Mouse (Mus musculus) heart, postnatal 36 days (tissue): ENCODE measurements at regions not wholly inside any gene's neighbourhood (a gene's known extent, or its start where the extent isn't known, plus 50 kb on each side); places are given as distances from the start of the nearest gene placed in this dataset.
"Not testable (repeated sequence)": the region's sequence is repeated elsewhere in the genome, so short reads cannot be mapped to it uniquely, and the experiment has no call there.

Source experiments
- DNase-seq, 2 experiments: peaks; one replicate each; pipeline ENCODE4 v3.0.0; 2021 to 2022
- intact Hi-C: fragments of 180-260 bp; cut with DNase I; formaldehyde crosslinking; loops from one replicate; pipeline ENCODE4 v1.15.1; 2025

DNA sequence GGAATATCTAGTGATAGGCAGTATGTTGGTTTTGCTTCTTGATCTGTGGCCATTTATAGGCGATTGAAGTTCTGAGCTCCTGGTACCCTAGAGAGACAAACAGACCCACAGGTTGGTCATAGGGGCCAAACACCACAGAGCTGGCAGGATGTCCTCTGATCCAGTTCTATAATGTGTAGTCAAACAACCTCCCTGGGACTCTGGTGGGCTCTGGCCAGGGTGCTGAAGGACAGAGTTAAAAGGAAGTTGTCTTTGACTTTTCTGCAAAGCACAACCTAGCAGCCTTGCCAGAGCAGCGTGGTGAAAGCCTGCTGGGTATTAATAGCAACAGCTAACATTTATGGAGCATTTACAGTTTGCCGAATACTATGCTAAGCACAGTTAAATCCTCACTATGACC, 337.1 kb downstream of the Fut8 start:
- no peak for DNase-seq
- intact Hi-C loops, result no loop called here

- intact Hi-C loops, result no loop called here
- no peak for DNase-seq
These were observed 350.4 kb downstream of the Fut8 start for GRCm38 (mm10) chr12:77588297-77588696.

DNA sequence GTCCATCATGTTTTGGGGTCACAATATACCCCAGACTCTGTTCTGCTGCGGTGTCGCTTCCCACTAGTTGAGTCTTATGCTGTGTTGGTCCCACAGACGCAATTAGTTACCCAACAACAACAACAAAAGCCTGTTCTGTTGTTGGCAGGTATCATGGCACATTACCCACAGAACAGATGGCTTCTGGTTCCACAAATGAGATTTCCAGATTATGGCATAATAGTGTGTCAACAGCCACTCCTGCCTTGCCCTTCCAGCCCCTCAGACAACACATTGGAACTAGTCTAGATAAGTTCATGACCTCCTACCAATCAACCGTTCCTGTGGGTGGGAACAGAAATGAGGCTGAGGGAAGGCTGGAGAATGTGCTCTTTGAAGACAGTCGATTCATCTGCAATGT, 351.5 kb downstream of the Fut8 start:
- no peak for DNase-seq
- intact Hi-C loops, result no loop called here

DNA sequence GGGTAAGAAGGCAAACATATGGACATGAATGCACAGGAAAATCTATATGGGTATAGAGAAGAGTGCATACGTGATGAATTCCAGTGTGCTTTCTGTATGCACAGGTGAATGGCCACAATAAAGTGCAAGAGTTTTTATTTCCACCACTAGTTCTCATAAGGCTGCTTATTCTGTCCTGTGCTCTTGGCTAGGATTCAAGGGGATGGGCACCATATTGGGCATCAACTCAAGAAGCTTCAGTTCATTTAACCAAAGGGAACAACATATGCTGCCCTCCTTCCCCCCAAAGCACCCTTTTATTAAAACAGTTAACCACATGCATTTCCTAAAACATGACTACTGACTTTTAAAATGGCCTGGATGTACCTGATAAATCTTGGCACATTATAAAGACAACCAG, 356.2 kb downstream of the Fut8 start:
- intact Hi-C loops, result no loop called here
- DNase-seq, result no peak

DNA sequence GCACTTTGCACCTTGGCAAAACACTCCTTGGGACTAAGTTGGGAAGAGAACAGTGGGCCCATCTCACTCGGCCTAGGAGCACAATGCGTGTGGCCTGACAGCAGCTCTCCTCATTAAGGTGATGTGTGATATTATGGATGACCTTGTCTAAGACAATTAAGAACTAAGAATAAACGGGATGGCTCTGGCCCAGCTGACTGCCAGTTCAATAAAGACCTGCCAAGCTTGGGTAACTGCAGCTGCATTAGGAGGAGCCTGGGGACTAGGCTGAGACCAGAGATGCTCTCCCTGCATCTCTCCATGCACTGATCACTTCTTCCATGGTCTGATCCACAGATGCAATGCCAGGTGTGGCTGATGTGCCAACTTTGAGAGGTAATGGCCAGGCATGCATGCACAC, 356.7 kb downstream of the Fut8 start:
- DNase-seq, result no peak
- intact Hi-C loops, result no loop called here

DNA sequence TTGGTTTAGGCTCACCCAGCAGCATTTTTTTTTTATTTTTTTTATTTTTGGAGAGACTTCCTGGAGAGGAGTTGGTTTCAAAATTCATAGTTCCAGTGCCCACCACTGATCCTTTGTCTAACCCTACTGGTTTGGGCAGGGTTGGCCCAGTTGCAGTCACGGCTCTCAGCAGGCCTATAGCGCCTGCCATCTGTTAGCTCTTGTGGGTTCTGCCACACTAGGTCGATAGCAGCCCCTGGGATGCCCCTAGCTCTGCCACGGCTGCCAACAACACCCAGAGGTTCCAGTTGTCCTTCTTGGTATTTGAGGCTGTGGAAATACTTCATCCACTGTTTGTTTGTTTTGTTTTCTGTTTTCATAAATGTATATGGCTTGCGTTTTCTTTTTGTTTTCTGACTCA, 357.9 kb downstream of the Fut8 start:
- no peak for DNase-seq
- intact Hi-C loops, result no loop called here

GRCm38 (mm10) chr12:77596676-77597075, 358.8 kb downstream of the Fut8 start:
- no peak for DNase-seq
- intact Hi-C loops, result no loop called here

DNA sequence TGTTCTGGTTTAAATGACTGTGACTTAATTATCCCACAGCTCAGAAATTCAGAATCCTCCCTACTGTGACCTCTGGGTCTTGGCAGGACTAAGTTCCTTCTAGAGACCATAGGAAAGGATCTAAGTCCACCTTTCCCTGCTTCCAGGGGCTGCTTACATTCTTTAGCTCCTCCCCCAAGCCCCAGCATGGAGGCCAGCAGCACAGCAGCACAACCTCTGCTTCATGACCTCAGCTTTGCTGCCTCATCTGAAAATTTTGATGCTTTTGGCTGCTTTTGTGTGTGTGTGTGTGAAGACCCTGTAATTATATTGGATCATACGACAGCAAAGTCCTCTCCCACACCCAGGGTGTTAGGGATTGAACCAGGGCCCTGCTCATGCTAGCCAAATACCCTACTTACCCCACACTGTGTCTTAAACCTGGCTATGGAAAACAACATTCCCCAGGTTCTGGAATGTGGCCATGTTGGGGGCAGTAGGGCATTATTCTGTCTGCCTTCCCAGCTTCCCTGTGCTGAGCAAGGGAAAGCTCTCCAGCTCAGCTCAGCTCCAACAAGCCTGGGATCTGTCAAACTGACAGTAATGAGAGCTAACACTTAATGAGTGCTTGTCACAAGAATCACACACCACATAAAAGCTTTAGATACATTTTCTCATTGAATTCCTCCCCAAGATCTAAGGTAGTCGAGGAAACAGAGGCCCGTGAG, 359.9 kb downstream of the Fut8 start:
- intact Hi-C loops, result no loop called here
- DNase-seq, result peak; percentile 20 to 39

DNA sequence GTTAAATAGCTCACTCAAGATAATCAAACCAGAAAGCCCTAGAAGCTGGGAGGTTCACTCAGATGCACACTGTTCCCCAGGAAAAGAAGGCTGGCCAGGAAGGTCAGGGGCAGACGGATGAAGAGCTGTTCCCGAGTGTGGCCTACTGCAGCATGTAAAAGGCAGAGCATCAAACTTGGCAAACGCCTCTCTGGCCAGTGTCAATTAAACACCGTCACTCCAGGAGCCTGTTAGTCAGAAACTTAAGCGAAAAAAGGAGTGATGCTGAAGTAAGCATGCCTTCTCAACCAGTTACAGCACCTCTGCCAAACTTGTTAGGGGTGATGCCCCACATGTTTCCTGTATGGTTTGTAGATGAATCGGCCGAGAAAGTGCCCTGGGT, 360.4 kb downstream of the Fut8 start:
- intact Hi-C loops, result no loop called here
- DNase-seq, result peak in 1 of 2 experiments; percentile 25

- no peak for DNase-seq
- intact Hi-C loops, result no loop called here
These were observed 361.5 kb downstream of the Fut8 start for GRCm38 (mm10) chr12:77599391-77599790.

DNA sequence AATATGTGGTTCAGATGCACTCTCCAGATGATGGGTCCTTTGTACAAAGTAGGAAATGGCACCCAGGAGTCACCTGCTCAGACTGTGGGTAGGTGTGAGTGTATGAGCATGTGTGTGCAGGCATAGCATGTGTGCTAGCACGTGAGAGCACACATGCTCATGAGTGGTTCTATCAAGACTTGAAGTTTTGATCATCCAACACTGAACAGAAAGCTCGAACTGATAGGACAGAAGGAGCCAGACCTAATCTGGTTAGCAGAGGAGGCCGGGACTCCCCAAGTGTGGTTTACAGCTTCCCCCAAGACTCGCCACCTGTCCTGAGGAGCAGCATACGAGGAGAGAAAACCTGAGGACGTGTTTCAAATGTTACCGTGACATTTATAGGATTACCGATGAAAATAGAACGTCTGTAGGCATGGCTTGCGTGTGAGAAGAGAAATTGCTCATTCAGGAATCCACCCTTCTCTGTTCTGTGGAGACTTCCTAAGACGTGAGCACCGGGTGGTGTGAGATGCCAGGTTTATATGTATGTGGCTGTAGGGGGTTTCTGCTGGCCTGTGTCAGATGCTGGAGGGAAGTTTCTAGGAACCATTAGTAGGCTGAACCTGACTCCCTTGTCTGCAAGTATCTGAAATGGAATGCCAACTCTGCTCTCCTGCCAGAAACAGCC, 366.0 kb downstream of the Fut8 start:
- intact Hi-C loops, result no loop called here
- DNase-seq, result no peak

GRCm38 (mm10) chr12:77617552-77617951, 379.6 kb downstream of the Fut8 start:
- DNase-seq, result no peak
- intact Hi-C loops, result no loop called here

DNA sequence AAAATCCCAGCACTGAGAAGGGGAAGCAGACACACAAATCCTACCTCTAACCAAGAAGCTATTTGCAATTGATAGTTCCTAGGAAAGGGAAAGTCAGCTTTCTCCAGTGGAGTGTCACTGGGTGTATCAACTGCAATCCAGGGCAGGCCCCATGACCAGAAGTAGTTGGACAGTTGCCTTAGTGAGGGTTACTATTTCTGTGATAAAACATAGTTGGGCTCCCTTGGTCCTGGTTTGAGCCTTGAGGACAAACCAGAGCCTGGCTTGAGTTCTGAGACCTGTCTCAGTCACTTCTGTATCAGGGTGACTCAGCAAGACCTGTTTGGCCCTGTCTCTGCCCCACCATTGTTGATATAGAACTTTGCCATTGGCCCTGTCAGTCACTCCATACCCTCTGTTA, 384.3 kb downstream of the Fut8 start:
- DNase-seq, result no peak
- intact Hi-C loops, result no loop called here

GRCm38 (mm10) chr12:77624323-77624722, 386.4 kb downstream of the Fut8 start:
- not testable (repeated sequence) for DNase-seq

DNA sequence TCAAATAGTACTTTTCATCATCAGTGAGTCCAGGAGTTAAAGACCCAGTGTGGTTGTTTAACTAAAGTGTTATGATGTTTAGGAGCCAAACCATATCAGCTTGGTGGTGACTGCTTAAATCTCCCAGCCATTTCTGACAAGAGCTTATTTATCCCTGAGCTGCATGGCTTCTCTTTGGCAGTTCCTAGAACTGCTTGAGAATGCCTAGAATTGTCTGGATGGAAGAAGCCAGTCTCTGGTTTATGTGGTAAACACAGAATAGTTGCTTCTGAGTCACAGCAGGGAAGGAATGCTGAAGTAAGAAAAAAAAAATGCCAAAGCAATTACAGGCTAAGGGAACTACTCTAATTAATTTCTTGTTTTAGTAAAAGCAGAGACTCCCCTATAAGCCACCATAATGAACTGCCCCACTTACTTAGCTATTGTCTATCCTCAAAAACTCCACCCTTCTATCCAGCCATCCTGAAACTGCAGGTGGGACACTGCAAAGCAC, 390.5 kb downstream of the Fut8 start:
- intact Hi-C loops, result no loop called here

More at GRCm38 (mm10) chr12:77624323-77624722, 386.4 kb downstream of the Fut8 start:
- intact Hi-C loops, result not testable (repeated sequence)

DNA sequence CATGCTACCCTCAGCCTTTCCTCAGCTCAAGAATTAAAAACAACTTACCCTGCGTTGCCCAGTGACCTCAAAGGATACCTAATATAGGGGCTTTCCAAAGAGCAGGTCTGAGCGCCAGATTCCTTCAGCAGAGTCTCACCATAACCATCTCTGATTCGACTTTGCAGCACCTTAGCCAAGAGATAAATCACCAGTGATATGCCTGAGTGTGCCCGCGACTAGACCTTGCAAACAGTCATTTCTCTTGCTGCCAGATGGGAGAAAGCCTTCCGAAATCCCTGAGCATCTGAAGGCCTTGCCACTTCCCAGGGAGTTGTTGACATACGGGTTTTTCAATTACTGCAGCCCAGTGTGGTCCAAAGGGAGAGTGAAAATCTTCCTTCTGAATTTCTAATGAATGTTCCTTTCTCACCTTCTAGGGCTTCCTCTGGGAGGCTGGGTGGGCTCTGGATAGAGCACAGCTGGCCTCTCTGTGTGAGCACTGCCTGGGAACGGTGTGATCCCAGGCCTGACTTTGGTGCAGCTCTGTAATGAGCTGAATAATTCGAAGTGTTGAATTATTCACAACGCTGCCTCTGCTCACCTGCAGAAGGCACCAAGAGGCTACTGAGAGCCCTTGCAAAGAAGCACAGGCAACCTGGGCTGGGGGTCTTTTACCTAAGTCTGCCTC, 396.2 kb downstream of the Fut8 start:
- intact Hi-C loops, result no loop called here
- no peak for DNase-seq

More for the DNA sequence above, 390.5 kb downstream of the Fut8 start:
- no peak for DNase-seq

- DNase-seq, result peak; percentile 3 to 9
- intact Hi-C loops, result no loop called here
These were observed 400.3 kb downstream of the Fut8 start for GRCm38 (mm10) chr12:77638266-77638665.

- no peak for DNase-seq
- intact Hi-C loops, result no loop called here
These were observed 404.4 kb downstream of the Fut8 start for GRCm38 (mm10) chr12:77642336-77642735.

- DNase-seq, result no peak
- intact Hi-C loops, result no loop called here
These were observed 409.9 kb downstream of the Fut8 start for GRCm38 (mm10) chr12:77647841-77648240.

GRCm38 (mm10) chr12:77654282-77654681, 416.4 kb downstream of the Fut8 start:
- DNase-seq, result no peak

GRCm38 (mm10) chr12:77657060-77657459, 419.1 kb downstream of the Fut8 start:
- DNase-seq, result no peak
- intact Hi-C loops, result no loop called here

More at GRCm38 (mm10) chr12:77654282-77654681, 416.4 kb downstream of the Fut8 start:
- intact Hi-C loops, result no loop called here

- intact Hi-C loops, result no loop called here
- DNase-seq, result no peak
These were observed 420.0 kb downstream of the Fut8 start for GRCm38 (mm10) chr12:77657878-77658277.
